Mouse (Mus musculus): ENCODE results near the gene Tmtc2. TPM values are rescaled to one million over a fixed set of nuclear protein-coding genes. Genes with fewer than 3 reads are reported as not detected.
A peak's percentile ranks its signal among the peaks of the same experiment; 100 is the strongest.

Gene Tmtc2
- total RNA-seq, 2 experiments from 2014 or later, result 0.05 to 0.13 TPM

- no peak for ATAC-seq (replicated peaks; ENCODE audit: low FRiP score, low TSS enrichment, poor library complexity, severe bottlenecking)
Measured at GRCm38 (mm10) chr10:105230416-105230815, 343.8 kb downstream of the Tmtc2 start.

- no peak for ATAC-seq (replicated peaks; ENCODE audit: low FRiP score, low TSS enrichment, poor library complexity, severe bottlenecking)
Measured at GRCm38 (mm10) chr10:105228623-105229022, 345.6 kb downstream of the Tmtc2 start.

GRCm38 (mm10) chr10:105227631-105228030 is 346.6 kb downstream of the Tmtc2 start:
- ATAC-seq (replicated peaks; ENCODE audit: low FRiP score, low TSS enrichment, poor library complexity, severe bottlenecking), result no peak

GRCm38 (mm10) chr10:105225714-105226113 is 348.5 kb downstream of the Tmtc2 start:
- ATAC-seq (replicated peaks; ENCODE audit: low FRiP score, low TSS enrichment, poor library complexity, severe bottlenecking), result no peak

- ATAC-seq (replicated peaks; ENCODE audit: low FRiP score, low TSS enrichment, poor library complexity, severe bottlenecking), result no peak
Measured at GRCm38 (mm10) chr10:105222904-105223303, 351.3 kb downstream of the Tmtc2 start.

- no peak for ATAC-seq (replicated peaks; ENCODE audit: low FRiP score, low TSS enrichment, poor library complexity, severe bottlenecking)
Measured at GRCm38 (mm10) chr10:105201491-105201890, 372.8 kb downstream of the Tmtc2 start.

- ATAC-seq (replicated peaks; ENCODE audit: low FRiP score, low TSS enrichment, poor library complexity, severe bottlenecking), result no peak
Measured at GRCm38 (mm10) chr10:105200678-105201077, 373.6 kb downstream of the Tmtc2 start.

- no peak for ATAC-seq (replicated peaks; ENCODE audit: low FRiP score, low TSS enrichment, poor library complexity, severe bottlenecking)
Measured at GRCm38 (mm10) chr10:105200092-105200491, 374.2 kb downstream of the Tmtc2 start.

GRCm38 (mm10) chr10:105199515-105199914 is 374.7 kb downstream of the Tmtc2 start:
- ATAC-seq (replicated peaks; ENCODE audit: low FRiP score, low TSS enrichment, poor library complexity, severe bottlenecking), result no peak

- ATAC-seq (replicated peaks; ENCODE audit: low FRiP score, low TSS enrichment, poor library complexity, severe bottlenecking), result no peak
Measured at GRCm38 (mm10) chr10:105195377-105195776, 378.9 kb downstream of the Tmtc2 start.

GRCm38 (mm10) chr10:105193756-105194460 is 380.3 kb downstream of the Tmtc2 start:
- no peak for ATAC-seq (replicated peaks; ENCODE audit: low FRiP score, low TSS enrichment, poor library complexity, severe bottlenecking)

- no peak for ATAC-seq (replicated peaks; ENCODE audit: low FRiP score, low TSS enrichment, poor library complexity, severe bottlenecking)
Measured at GRCm38 (mm10) chr10:105192071-105192470, 382.2 kb downstream of the Tmtc2 start.

GRCm38 (mm10) chr10:105189746-105190145 is 384.5 kb downstream of the Tmtc2 start:
- ATAC-seq (replicated peaks; ENCODE audit: low FRiP score, low TSS enrichment, poor library complexity, severe bottlenecking), result no peak

GRCm38 (mm10) chr10:105186636-105187035 is 387.6 kb downstream of the Tmtc2 start:
- ATAC-seq (replicated peaks; ENCODE audit: low FRiP score, low TSS enrichment, poor library complexity, severe bottlenecking), result peak; percentile 55; the same call in 1 of the 2 replicates

- ATAC-seq (replicated peaks; ENCODE audit: low FRiP score, low TSS enrichment, poor library complexity, severe bottlenecking), result no peak
Measured at GRCm38 (mm10) chr10:105168443-105169102, 405.7 kb downstream of the Tmtc2 start.

GRCm38 (mm10) chr10:105165291-105165690 is 409.0 kb downstream of the Tmtc2 start:
- no peak for ATAC-seq (replicated peaks; ENCODE audit: low FRiP score, low TSS enrichment, poor library complexity, severe bottlenecking)

GRCm38 (mm10) chr10:105153789-105154188 is 420.5 kb downstream of the Tmtc2 start:
- no peak for ATAC-seq (replicated peaks; ENCODE audit: low FRiP score, low TSS enrichment, poor library complexity, severe bottlenecking)

GRCm38 (mm10) chr10:105144382-105144781 is 429.9 kb downstream of the Tmtc2 start:
- no peak for ATAC-seq (replicated peaks; ENCODE audit: low FRiP score, low TSS enrichment, poor library complexity, severe bottlenecking)

GRCm38 (mm10) chr10:105142201-105142600 is 432.1 kb downstream of the Tmtc2 start:
- ATAC-seq (replicated peaks; ENCODE audit: low FRiP score, low TSS enrichment, poor library complexity, severe bottlenecking), result no peak
